Mouse (Mus musculus) cerebellum, adult 2 months (tissue): Measurements from ENCODE around the gene Hinfp. TPM values are rescaled to one million over a fixed set of nuclear protein-coding genes. Genes with fewer than 3 reads are reported as not detected.
"Not testable (repeated sequence)": the region's sequence is repeated elsewhere in the genome, so short reads cannot be mapped to it uniquely, and the experiment has no call there.

Experiments
- DNase-seq, 2 experiments: peaks; one replicate each; pipeline ENCODE4 v3.0.0; 2021
- H3K27ac ChIP-seq: fragments of 200-500 bp; 2 replicates; pipeline ENCODE4 v1.5.1; 2012; ENCODE audit warnings: low read length, control low read depth, inconsistent platforms; ENCODE audit not compliant: insufficient read depth
- H3K27me3 ChIP-seq: fragments of 200-500 bp; 2 replicates; pipeline ENCODE4 v1.6.1; 2012; ENCODE audit warnings: inconsistent platforms, mild to moderate bottlenecking, low read length, moderate library complexity; ENCODE audit not compliant: control insufficient read depth, insufficient read depth
- H3K4me1 ChIP-seq: fragments of 200-500 bp; 2 replicates; pipeline ENCODE4 v1.6.1; 2011; ENCODE audit warnings: low read length; ENCODE audit not compliant: control insufficient read depth, insufficient read depth
- H3K4me3 ChIP-seq: fragments of 200-500 bp; replicated peaks from 2 replicates; pipeline ENCODE3; 2011; ENCODE audit warnings: mild to moderate bottlenecking, low read depth, low read length, control low read depth; ENCODE audit not compliant: insufficient read depth
- CTCF ChIP-seq: fragments of 200-500 bp; IDR thresholded peaks from 2 replicates; pipeline ENCODE4 v1.5.1; 2011; ENCODE audit warnings: low read depth, mild to moderate bottlenecking, control low read depth, low read length, moderate library complexity, borderline replicate concordance; ENCODE audit not compliant: insufficient read depth
- POLR2A ChIP-seq: fragments of 200-500 bp; IDR thresholded peaks from 2 replicates; pipeline ENCODE4 v1.6.1; 2011; ENCODE audit warnings: low read length, control low read depth, borderline replicate concordance; ENCODE audit not compliant: insufficient read depth
- WGBS: fragments of 180-500 bp; shearing (Covaris S2); methylation state at CpG from one replicate; pipeline ENCODE4 v1.1.7; 2018; 5-methylcytosine and 5-hydroxymethylcytosine counted together
- polyA plus RNA-seq: library from polyadenylated mRNA; depleted of rRNA; stranded (reverse); fragments of >200 nt; gene quantifications from 2 replicates; pipeline ENCODE4 v1.2.3, GENCODE M21; 2012

Hinfp gene
- polyA plus RNA-seq, 1 experiment: 35.8 TPM

DNA sequence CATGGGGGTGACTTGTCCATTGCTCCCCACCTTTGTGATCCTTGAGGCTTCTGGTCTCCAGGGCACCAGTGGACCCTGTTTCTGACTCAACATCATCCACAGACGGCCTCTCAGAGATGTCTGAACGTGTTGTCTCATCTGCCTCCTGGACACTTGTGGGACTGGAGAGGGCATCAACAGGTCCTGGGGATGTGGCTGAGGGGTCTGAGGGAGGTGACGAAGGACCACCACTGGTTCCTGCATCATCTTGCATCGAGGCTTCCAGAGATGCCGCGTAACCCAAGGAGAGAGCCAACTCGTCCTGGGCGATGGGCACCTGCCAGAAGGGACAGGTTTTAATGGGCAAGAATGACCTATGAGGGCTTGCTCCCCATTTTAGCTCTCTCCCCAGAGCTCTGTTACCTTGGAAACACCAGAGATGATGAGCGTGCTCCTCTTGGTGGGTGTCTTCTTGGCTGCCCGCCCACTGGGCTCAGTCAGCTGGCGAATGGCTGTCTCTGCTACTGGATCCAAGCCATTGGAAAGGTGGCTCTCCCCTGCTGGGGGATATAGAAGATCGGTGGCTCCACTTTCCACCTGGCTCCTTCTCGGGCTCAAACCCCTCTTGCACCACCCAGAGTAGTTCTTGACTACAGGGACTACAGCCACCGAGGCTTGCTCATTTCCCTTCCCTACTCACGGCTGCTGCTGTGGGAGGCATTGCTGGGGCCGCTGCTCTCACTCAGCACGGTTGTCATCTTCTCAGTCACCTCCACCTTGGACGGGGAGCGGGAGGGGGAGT is 8.2 kb upstream of the Hinfp start:
- H3K4me3 ChIP-seq: no peak overlapping the region
- peaks cover 23% of the 10 kb centered on the region for H3K4me1 ChIP-seq
- H3K27ac ChIP-seq: no peak overlapping the region
- peak; percentile 60 to 65 for DNase-seq
- no peak for TF ChIP-seq POLR2A
- H3K27me3 ChIP-seq: no peaks in the 10 kb centered on the region
- WGBS: 13% methylated on average over 19 of the region's 19 CpGs

DNA sequence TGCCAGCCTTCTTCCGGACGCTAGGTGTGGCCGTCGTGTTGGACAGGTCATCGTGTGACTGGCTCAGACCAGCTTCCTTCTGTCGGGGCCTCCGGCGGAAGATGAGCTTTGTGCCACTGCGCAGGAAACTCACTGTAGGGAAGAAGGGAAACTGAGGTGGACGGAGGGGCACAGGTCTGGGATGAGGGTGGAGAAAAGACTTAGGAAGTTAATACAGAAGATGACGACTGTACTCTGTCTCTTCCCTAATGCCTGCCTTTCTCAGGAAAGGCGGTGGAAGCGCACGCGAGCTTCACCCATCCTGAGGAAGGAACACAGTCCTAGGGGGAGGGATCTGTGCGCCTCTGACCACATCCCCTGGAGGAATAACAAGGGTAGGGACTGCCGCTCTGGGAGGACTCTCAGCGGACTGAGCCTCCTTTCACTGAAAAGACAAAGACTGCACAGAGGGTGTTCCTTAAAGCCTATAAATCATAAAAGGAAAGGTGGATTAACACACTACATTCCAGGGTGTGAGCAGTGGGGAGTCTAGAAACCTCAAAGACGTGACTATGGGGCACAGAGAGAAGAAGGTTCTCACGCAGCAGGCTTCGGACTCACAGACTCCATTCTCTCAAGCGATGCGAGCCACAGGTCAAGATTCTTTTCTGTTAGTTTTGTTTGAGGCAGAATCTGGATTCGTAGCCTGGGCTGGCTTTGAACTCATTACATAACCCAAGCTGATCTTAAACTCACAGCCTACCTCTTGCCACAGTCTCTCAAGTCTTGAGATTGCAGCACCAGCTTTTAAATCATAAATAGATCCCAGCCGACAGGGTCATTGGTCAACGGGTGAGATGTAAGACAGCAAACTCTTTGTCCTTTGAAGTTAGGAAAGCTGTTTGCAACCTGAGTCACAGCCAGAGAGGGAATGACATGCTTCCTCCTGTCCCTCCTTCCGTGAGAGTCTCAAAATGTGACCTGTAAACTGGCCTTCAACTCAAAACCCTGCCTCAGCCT is 6.0 kb upstream of the Hinfp start:
- Histone ChIP-seq H3K27me3 (no peaks in the 10 kb centered on the region), H3K27ac (no peak overlapping the region), H3K4me3 (no peak overlapping the region), H3K4me1 (peaks cover 12% of the 10 kb centered on the region)
- no peak for TF ChIP-seq POLR2A
- TF ChIP-seq CTCF: no peak
- 50% methylated on average over 27 of the region's 27 CpGs for WGBS
- no peak for DNase-seq

DNA sequence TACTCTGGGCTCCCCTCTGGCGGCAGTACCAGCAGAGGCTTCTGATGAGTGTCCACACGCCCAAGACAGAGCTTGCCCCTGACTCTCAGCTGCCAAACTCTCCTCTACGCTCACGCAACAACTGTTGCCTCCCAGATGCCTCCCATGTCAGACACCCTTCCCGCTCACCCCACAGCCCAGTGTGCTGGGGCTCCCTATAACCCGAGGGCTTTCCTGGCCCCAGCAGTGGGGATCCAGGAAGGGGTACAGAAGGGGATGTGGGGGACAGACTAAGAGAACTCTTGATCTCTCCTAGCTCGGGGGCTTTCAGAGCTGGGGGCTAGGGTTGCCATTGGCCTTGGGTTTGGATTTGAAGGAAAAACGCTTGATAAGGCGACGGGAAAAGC is 5.3 kb upstream of the Hinfp start:
- H3K4me1 ChIP-seq: peaks cover 12% of the 10 kb centered on the region
- 51% methylated on average over 10 of the region's 10 CpGs for WGBS
- no peaks in the 10 kb centered on the region for H3K27me3 ChIP-seq
- TF ChIP-seq POLR2A (no peak), CTCF (no peak)
- H3K4me3 ChIP-seq: no peak overlapping the region
- H3K27ac ChIP-seq: no peak overlapping the region
- DNase-seq: no peak

DNA sequence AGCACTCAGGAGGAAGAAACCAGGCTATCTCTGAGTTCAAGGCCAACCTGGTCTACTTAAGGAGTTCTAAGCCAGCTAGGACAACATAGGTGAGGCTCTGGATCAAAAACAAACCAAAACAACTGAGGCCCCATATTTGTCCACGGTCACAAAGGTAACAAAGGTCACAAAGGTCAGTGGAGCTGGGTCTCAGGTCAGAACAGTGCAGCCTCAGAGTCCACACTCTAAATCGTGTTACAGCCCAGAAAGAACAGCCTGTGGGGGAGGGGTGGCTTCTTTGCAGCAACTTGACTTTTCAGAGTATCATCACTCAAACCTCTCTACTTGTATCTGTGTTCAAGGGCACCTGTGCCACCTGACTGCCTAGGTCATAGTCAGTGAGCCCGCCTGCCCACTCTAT is 4.3 kb upstream of the Hinfp start:
- Histone ChIP-seq H3K4me1 (peaks cover 11% of the 10 kb centered on the region), H3K27ac (no peak overlapping the region), H3K27me3 (no peaks in the 10 kb centered on the region), H3K4me3 (no peak overlapping the region)
- WGBS: 59% methylated on average over 3 of the region's 3 CpGs
- DNase-seq: no peak
- no peak for TF ChIP-seq POLR2A
- TF ChIP-seq CTCF: no peak

DNA sequence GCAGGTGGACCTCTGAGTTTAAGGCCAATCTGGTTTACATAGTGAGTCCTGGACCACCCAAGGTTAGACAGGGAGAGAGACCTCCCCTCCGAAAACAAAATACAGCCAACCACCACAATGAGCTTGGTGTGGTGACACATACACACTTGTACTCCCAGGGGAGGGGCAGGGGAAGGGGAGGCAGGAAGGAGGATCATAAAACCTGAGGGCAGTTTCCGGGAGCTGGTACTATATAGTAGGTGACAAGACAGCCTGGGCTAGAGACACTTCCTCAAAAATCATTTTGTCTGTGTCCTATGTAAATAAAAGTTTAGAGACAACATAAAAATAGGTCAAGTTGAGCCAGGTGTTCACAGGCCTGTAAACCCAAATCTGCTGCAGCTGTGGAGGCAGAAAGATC is 1.8 kb upstream of the Hinfp start:
- no peaks in the 10 kb centered on the region; the same call in 1 of the 2 replicates for H3K4me1 ChIP-seq
- WGBS: 88% methylated on average over 2 of the region's 2 CpGs
- no peak overlapping the region for H3K27ac ChIP-seq
- no peak overlapping the region for H3K4me3 ChIP-seq
- TF ChIP-seq CTCF (no peak), POLR2A (no peak)
- no peak for DNase-seq
- H3K27me3 ChIP-seq: no peaks in the 10 kb centered on the region

DNA sequence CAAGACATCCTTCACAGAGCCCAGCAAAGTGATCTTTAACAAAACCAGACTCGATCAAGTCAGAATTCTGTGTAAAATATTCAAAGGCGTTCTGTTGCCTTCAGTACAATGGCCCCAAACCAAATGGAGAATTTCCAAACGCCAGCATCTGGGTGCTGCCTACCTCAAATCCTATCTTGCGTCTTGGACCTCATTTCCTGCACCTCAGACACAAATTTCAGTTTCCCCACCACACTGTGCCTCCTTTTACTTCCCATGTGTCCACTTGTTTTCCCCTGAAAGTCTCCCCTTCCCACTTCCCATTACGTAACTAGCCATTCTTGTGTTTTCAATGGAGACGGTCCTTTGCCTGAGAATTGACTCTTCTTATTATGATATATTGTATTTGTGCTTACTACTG is 1.1 kb upstream of the Hinfp start:
- no peak for DNase-seq
- Histone ChIP-seq H3K27me3 (no peaks in the 10 kb centered on the region), H3K4me3 (no peak overlapping the region), H3K4me1 (no peaks in the 10 kb centered on the region; the same call in 1 of the 2 replicates), H3K27ac (no peak overlapping the region)
- TF ChIP-seq CTCF (no peak), POLR2A (no peak)
- 84% methylated on average over 6 of the region's 6 CpGs for WGBS

DNA sequence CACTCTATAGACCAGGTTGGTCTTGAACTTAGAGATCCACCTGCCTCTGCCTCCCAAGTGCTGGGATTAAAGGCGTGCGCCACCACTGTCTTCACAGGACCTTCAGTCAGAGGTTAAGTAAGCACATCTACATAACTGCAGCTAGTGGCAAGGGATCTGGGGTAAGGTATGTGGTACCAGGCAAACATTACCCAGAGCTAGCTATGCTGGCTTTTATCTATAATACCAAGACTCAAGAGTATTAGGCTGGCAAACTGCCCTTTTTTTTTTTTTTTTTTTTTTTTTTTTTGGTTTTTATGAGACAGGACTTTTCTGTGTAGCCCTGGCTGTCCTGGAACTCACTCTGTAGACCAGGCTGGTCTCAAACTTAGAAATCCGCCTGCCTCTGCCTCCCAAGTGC is 5.5 kb downstream of the Hinfp start:
- not testable (repeated sequence) for H3K27ac ChIP-seq, H3K27me3 ChIP-seq, H3K4me3 ChIP-seq, DNase-seq, H3K4me1 ChIP-seq
- WGBS: 88% methylated on average over 3 of the region's 3 CpGs

DNA sequence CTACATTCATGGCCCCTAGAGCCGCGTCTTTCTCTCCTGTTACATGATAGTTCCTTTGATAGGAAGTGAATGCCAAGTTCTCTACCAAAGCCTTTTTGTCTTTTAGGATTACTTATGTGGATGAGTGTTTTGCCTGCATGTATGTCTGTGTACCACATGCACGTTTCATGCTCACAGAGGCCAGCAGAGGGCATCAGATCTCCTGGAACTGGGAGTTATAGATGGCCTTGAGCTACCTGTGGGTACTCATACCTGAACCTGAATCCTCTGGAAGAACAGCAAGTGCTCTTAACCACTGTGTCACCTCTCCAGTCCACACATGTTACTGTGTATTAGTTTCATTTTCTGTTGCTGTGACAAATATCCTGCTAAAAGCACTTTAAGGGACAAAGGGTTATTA is 13.0 kb downstream of the Hinfp start:
- peaks cover 5% of the 10 kb centered on the region for H3K4me1 ChIP-seq

More for the DNA sequence above, 13.0 kb downstream of the Hinfp start:
- Histone ChIP-seq H3K27ac (no peak overlapping the region), H3K4me3 (no peak overlapping the region), H3K27me3 (no peaks in the 10 kb centered on the region)
- 67% methylated on average over 3 of the region's 3 CpGs for WGBS
- DNase-seq: peak; percentile 48 to 49
- TF ChIP-seq POLR2A (no peak), CTCF (peak; percentile 58; the same call in 1 of the 2 replicates)
